Mouse (Mus musculus): Measurements from ENCODE around the gene Smbd1.

Gene Smbd1

DNA sequence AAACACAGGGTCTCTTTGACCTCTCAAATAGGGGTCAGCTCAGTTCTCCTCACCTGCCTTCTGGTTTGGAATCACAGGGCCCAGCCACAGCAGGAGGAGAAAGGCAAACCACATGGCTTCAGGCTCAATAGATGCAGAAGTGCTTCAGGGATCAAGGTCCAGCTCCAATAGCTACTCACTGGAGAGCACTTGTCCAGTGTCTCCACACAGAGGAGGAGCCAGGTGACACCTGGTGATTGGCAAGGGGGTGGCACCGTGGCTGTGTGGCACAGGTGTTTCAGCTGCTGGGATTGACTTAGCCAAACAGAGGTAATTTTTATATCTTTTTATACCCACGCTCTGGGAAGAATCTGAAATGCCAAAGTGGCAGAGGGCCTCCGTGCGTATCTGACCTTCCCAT lies at the start of gene Smbd1:
Smbd1 (minus strand) TSS at position 157 of the 400 bp plus-strand sequence.
- no peak for DNase-seq (ENCODE audit: low spot score in 2 of 2)

- DNase-seq (ENCODE audit: low spot score in 2 of 2): no peak
Measured at GRCm38 (mm10) chr16:32858771-32859636, 48.7 kb upstream of the Smbd1 start.

DNA sequence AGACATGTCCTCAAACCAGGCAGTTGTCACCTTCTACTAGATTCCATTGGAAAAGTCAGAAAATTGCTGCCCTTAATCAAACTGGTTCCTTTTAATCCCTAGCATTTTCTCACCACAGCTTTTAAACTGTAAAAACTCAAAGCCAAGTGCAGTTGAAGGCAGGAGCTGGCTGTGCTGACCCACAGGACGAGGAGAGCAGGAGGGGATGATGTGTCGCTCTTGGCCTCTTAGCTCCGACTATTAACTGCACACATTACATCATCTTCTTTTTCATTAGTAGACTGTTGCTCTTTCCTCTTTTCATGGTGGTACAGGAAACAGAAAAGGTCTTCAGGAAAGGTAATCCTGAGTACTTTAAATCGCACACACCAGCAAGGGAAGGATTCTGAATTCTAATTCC lies 48.1 kb upstream of the Smbd1 start:
- DNase-seq (ENCODE audit: low spot score in 2 of 2): no peak

- DNase-seq (ENCODE audit: low spot score in 2 of 2): no peak
Measured at GRCm38 (mm10) chr16:32856751-32857150, 46.5 kb upstream of the Smbd1 start.

DNA sequence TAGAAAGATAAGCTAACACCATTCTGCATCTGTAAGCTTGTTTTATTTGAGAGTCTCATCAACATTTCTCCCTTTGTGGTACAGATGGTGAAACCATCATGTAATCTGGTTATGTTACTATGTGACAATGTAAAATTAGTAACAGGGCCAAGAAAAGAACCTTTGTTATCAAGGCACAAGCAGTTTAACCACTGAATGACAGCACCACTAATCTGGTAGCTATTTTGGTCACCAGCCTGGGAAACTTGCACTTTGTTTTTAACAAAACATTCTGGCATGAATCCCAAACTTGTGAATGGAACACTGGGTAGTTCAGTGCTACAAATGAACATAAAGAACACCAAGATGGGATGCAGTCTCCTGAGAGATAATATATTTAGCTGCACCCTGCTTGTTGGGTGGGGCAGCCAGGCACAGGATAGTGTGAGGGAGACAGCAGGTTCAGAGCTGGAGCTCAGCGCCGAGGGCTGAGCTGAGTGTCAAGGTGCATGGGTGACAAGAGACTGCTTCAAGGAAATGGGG lies 43.8 kb upstream of the Smbd1 start:
- DNase-seq (ENCODE audit: low spot score in 2 of 2): no peak

DNA sequence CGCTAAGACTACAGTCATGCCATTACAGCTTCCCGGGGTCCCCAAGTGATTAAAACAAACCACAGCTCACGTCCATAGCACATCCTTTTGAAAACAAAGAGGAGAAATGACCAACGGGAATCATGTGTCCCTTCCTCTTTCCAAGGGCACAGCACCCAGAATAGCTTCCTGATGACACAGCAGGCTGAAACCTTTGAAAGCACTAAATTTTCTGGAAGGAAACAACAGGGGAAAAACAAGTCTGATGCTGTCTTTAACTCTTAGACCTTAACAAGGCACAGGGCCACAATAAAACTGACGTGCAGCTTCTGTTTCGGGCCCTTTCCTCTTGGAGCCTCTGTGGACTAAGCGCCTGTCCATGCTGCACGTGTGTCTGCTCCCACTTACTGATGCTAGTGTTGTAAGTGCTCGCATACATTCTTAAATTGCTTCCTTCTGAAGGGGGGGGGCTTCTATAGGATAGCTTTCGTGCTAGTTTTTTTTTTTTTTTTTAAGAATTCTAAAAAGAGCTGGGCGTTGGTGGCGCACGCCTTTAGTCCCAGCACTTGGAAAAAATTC lies 43.3 kb upstream of the Smbd1 start:
- no peak for DNase-seq (ENCODE audit: low spot score in 2 of 2)

- no peak for DNase-seq (ENCODE audit: low spot score in 2 of 2)
Measured at GRCm38 (mm10) chr16:32849042-32849830, 39.0 kb upstream of the Smbd1 start.

- no peak for DNase-seq (ENCODE audit: low spot score in 2 of 2)
Measured at GRCm38 (mm10) chr16:32847103-32847502, 36.8 kb upstream of the Smbd1 start.

GRCm38 (mm10) chr16:32831501-32831900 lies 21.2 kb upstream of the Smbd1 start:
- no peak for DNase-seq (ENCODE audit: low spot score in 2 of 2)

DNA sequence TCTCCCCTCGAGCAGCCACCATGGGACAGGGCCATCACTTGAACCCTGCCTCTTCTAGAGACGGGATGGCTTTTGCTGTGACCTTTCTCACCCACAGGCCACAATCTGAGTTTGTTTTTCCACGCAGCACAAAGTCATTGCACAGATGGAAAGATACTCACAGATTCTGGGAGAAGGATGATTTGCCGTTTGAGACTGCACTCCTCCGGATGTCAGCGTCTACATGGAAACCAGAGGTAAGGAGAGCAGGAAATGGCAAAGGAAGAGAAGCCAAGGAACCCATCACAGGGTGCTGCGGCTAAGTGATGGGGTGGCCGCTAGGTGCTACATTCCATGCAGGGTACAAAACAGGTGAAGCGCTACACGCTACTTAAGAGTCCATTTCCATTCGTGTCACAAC lies 18.8 kb upstream of the Smbd1 start:
- no peak for DNase-seq (ENCODE audit: low spot score in 2 of 2)

DNA sequence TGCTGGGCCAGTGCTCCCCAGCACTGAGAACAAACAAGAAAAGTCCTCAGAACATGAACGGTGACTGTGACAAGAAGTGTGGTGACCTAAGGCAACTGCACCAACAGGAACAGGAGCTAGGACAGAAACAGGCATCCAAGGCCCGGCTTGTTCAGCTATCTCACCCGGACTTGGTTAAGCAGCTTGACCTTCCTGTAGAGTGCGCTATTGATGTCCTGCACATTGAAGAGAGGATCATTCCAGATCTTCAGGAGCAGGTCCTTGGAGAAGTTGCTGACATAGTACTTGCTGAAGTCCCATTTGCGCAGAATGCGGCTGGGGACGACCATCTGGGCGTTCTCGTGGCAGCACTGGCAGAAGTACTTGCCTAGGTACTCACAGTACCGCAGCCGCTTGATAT lies 16.2 kb upstream of the Smbd1 start:
- no peak for DNase-seq (ENCODE audit: low spot score in 2 of 2)

GRCm38 (mm10) chr16:32825380-32825779 lies 15.1 kb upstream of the Smbd1 start:
- no peak for DNase-seq (ENCODE audit: low spot score in 2 of 2)

DNA sequence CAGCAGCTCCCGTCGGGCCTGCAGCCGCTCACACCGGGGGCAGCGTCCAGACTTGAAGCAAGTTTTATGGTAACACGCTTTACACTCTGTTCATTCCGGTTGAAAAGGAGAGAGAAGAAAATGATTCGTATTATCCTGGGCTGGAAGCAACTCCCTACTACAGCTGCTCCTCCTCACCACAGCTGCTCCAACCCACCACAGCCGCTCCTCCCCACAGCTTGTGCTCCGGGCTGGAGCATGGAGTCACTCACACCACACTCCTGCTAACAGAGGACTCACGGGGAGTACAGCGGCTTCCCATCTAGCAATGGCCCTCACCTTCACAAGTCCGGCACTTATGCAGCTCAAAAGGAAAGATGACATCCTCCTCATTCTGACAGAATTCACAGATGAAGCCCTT lies 13.8 kb upstream of the Smbd1 start:
- DNase-seq (ENCODE audit: low spot score in 2 of 2): no peak

GRCm38 (mm10) chr16:32823487-32823886 lies 13.2 kb upstream of the Smbd1 start:
- DNase-seq (ENCODE audit: low spot score in 2 of 2): no peak

DNA sequence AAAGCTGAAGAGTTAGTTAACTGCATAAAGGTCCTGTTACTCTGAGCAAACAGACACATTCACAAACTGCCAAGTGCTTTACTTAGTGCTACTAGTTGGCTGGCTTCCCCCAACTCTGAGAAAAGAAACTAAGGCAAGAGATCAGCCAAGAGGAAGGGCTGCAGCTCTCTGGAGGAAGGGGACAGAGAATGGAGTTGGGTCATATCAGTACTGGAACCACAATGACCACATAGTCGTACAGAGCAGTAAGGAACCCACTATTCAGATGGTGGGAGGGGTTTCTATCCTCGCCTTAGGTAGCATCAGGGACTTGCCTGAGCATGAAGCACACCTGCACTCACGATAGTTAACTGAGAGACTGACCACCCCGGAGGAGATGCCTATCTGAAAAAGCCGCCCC lies 12.6 kb upstream of the Smbd1 start:
- DNase-seq (ENCODE audit: low spot score in 2 of 2): no peak

DNA sequence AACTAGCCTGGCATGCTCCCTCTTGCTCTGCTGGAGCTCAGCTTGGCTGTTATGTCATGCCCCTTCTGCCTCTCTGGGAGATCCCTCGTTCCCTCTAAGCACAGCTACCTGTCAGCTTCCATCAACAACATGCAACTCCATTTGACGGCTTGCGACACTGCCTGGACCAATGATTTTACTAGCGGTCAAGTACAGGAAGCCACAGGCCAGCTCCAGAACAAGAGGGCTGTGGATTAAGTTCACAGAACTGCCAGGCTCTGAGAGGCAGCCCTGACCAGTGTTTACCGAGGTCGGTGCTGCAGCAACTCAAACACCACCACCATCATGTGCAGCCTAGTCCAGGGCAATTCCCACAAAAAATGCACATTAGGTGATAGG lies 12.2 kb upstream of the Smbd1 start:
- no peak for DNase-seq (ENCODE audit: low spot score in 2 of 2)

DNA sequence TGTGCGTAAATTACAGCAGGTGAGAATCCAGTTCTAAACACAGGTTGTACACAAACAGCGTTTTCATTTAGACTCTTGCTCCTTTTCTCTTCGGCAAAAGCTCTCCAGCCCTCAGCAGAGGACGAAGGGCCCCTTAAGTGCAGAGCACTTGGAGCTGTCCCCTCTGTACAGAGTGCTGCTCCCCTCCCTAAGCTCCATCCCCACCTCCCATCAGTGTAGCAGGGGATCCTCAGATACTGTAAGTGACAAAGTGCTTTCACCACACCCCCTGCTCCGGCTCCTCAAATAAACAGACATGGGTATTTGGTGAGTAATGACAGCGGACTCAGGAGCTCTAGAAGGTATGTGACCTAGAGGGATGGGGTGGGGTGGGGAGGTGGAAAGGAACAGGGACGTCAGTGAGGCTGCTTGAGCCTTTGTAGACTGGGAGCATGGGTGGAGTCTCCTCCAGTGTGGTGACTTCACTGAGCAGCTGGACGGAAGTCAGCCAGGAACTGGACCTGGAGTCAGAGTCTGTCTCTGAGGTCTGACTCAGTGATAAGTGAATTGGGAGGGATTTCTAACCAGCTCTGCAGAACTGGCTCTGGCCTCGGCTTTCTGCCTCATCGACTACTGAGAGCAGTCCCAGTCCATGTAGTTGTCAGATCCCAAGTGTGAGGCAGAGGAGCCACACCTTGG lies 11.6 kb upstream of the Smbd1 start:
- no peak for DNase-seq (ENCODE audit: low spot score in 2 of 2)

GRCm38 (mm10) chr16:32818441-32818840 lies 8.2 kb upstream of the Smbd1 start:
- no peak for DNase-seq (ENCODE audit: low spot score in 2 of 2)

GRCm38 (mm10) chr16:32818036-32818435 lies 7.8 kb upstream of the Smbd1 start:
- DNase-seq (ENCODE audit: low spot score in 2 of 2): no peak

- no peak for DNase-seq (ENCODE audit: low spot score in 2 of 2)
Measured at GRCm38 (mm10) chr16:32815160-32815605, 4.9 kb upstream of the Smbd1 start.

DNA sequence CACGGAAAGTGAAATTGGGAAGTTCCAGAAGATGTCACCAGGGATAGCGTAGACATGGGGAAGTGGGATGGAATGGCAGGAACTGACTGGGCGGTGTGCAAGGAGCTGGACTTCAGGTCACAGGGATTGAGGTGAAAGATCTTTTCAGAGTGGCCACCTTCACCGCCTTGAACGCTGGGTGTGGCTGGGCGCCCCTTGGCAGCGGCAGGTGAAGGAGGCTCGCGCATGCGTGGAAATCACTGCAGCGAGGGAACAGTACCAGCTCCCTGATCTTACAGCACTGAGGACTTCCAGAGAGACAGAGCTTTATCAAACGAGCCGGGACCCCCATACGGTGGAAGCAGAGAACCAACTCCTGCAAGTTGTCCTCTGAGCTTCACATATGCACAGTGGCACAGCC lies 4.3 kb upstream of the Smbd1 start:
- DNase-seq (ENCODE audit: low spot score in 2 of 2): peak in 1 of 2 experiments; percentile 17

DNA sequence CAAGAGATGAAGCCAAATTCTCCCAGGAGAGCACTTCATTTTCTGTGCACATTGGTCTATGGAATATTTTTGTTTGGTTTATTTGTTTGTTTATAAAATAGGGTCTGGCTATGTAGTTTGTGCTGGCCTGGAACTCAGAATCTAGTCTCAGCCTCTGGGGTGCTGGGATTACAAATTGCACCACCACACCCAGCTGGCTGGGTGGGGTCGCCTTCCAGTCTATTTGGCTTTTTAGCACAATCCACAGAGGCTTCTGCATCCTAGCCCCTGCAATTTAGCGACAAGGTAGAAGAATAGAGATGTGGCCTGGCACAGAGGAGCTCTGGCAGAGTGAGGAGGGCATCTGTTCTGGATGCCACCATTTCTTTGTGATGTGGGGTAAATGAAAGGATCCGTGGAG lies 3.5 kb upstream of the Smbd1 start:
- DNase-seq (ENCODE audit: low spot score in 2 of 2): no peak
